Mouse (Mus musculus) stomach, embryonic 16.5 days (tissue): Measurements from ENCODE around the gene Dynll2. TPM values are rescaled to one million over a fixed set of nuclear protein-coding genes. Genes with fewer than 3 reads are reported as not detected.

ENCODE experiments used
- ATAC-seq: fragments of 200-750 bp; cut with Nextera tagmentation; 2 replicates; pipeline ENCODE4 v1.8.0; 2017; ENCODE audit warnings: moderate number of reproducible peaks, moderate TSS enrichment; ENCODE audit not compliant: insufficient read depth, low FRiP score
- H3K27ac ChIP-seq: fragments of 300-500 bp; sonication (generic); 2 replicates; pipeline ENCODE4 v1.5.1; 2014; ENCODE audit warnings: low read length
- H3K27me3 ChIP-seq: fragments of 300-500 bp; sonication (generic); 2 replicates; pipeline ENCODE4 v1.6.1; 2014; ENCODE audit warnings: low read length, control low read depth, mixed read lengths; ENCODE audit not compliant: control insufficient read depth, insufficient read depth
- H3K36me3 ChIP-seq: fragments of 300-500 bp; sonication (generic); 2 replicates; pipeline ENCODE4 v1.6.1; 2014; ENCODE audit warnings: low read length; ENCODE audit not compliant: control insufficient read depth, insufficient read depth
- H3K4me1 ChIP-seq: fragments of 300-500 bp; sonication (generic); 2 replicates; pipeline ENCODE4 v1.6.1; 2014; ENCODE audit warnings: low read length, control low read depth, mixed read lengths; ENCODE audit not compliant: control insufficient read depth, insufficient read depth
- H3K4me2 ChIP-seq: fragments of 300-500 bp; sonication (generic); 2 replicates; pipeline ENCODE4 v1.6.1; 2014; ENCODE audit warnings: low read depth, low read length, mixed read lengths
- H3K4me3 ChIP-seq: fragments of 300-500 bp; sonication (generic); replicated peaks from 2 replicates; pipeline ENCODE4 v1.5.1; 2014; ENCODE audit warnings: mild to moderate bottlenecking, low read length
- H3K9ac ChIP-seq: fragments of 300-500 bp; sonication (generic); 2 replicates; pipeline ENCODE4 v1.6.1; 2014; ENCODE audit warnings: low read length
- H3K9me3 ChIP-seq: fragments of 300-500 bp; sonication (generic); replicated peaks from 2 replicates; pipeline ENCODE4 v1.6.1; 2016; ENCODE audit warnings: low read length, control low read depth; ENCODE audit not compliant: control insufficient read depth
- WGBS: fragments of 180-500 bp; shearing (Covaris S2); extraction: QIAGEN DNeasy Blood & Tissue Kit; methylation state at CpG from one replicate; pipeline ENCODE4 v1.1.7; 2014; 5-methylcytosine and 5-hydroxymethylcytosine counted together
- polyA plus RNA-seq: library from polyadenylated mRNA; unstranded; fragments of >200 nt; fragmentation: Nextera tagmentation; extraction: Ambion mirVana; gene quantifications from 2 replicates; pipeline ENCODE4 v1.2.1, GENCODE M21; 2015

Gene Dynll2
- polyA plus RNA-seq, 1 experiment from 2014 or later = 16.5 TPM

- WGBS = 5% methylated on average over 1 of the region's 1 CpGs
- Histone ChIP-seq H3K4me1 (no peaks in the 10 kb centered on the region), H3K27ac (no peak overlapping the region), H3K9ac (no peak overlapping the region), H3K36me3 (no peaks in the 10 kb centered on the region), H3K9me3 (no peaks in the 10 kb centered on the region), H3K4me3 (no peak overlapping the region), H3K4me2 (no peak overlapping the region), H3K27me3 (no peaks in the 10 kb centered on the region)
- ATAC-seq = no peak
Observed at GRCm38 (mm10) chr11:87955144-87955543, 32.2 kb downstream of the Dynll2 start.

GRCm38 (mm10) chr11:87949990-87950389 is 37.3 kb downstream of the Dynll2 start:
- WGBS = 0% methylated on average over 2 of the region's 2 CpGs
- Histone ChIP-seq H3K4me1 (no peaks in the 10 kb centered on the region), H3K9ac (no peak overlapping the region), H3K4me3 (no peak overlapping the region), H3K9me3 (no peaks in the 10 kb centered on the region), H3K27me3 (no peaks in the 10 kb centered on the region), H3K36me3 (no peaks in the 10 kb centered on the region), H3K4me2 (no peak overlapping the region), H3K27ac (no peak overlapping the region)
- ATAC-seq = no peak

GRCm38 (mm10) chr11:87935467-87935866 is 51.9 kb downstream of the Dynll2 start:
- Histone ChIP-seq H3K4me1 (no peaks in the 10 kb centered on the region), H3K4me3 (no peak overlapping the region), H3K9me3 (no peaks in the 10 kb centered on the region), H3K9ac (no peak overlapping the region), H3K27me3 (no peaks in the 10 kb centered on the region), H3K27ac (no peak overlapping the region), H3K4me2 (no peak overlapping the region), H3K36me3 (no peaks in the 10 kb centered on the region)
- no peak for ATAC-seq
- WGBS = 56% methylated on average over 3 of the region's 3 CpGs

- Histone ChIP-seq H3K4me1 (no peaks in the 10 kb centered on the region), H3K4me3 (no peak overlapping the region), H3K36me3 (no peaks in the 10 kb centered on the region), H3K27me3 (no peaks in the 10 kb centered on the region), H3K9ac (no peak overlapping the region), H3K27ac (no peak overlapping the region), H3K9me3 (no peaks in the 10 kb centered on the region), H3K4me2 (no peak overlapping the region)
- no peak for ATAC-seq
- 65% methylated on average over 2 of the region's 2 CpGs for WGBS
Observed at GRCm38 (mm10) chr11:87933731-87934130, 53.6 kb downstream of the Dynll2 start.

GRCm38 (mm10) chr11:87930348-87930747 is 57.0 kb downstream of the Dynll2 start:
- Histone ChIP-seq H3K27me3 (no peaks in the 10 kb centered on the region), H3K27ac (no peak overlapping the region), H3K9ac (no peak overlapping the region), H3K4me2 (no peak overlapping the region), H3K9me3 (no peaks in the 10 kb centered on the region), H3K36me3 (no peaks in the 10 kb centered on the region), H3K4me1 (no peaks in the 10 kb centered on the region), H3K4me3 (no peak overlapping the region)
- WGBS = 73% methylated on average over 2 of the region's 2 CpGs
- ATAC-seq = no peak

Other genes starting within 250 kb of the Dynll2 start
- gene Supt4a, start 250.0 kb downstream of the Dynll2 start, polyA plus RNA-seq = 116 and 119 TPM in 2 replicates
- 1.5 and 1.7 TPM in 2 replicates for gene Tspoap1, start 227.0 kb downstream of the Dynll2 start, polyA plus RNA-seq
- gene Mpo, start 194.0 kb downstream of the Dynll2 start, polyA plus RNA-seq = 17.4 and 19.0 TPM in 2 replicates
- 0.25 and 0.41 TPM in 2 replicates for gene Lpo, start 159.2 kb downstream of the Dynll2 start, polyA plus RNA-seq
- gene Mks1, start 134.3 kb downstream of the Dynll2 start, polyA plus RNA-seq = 12.5 and 14.3 TPM in 2 replicates
- 0.15 and 0.35 TPM in 2 replicates for gene Epx, start 112.0 kb downstream of the Dynll2 start, polyA plus RNA-seq
- gene Olfr462, start 95.3 kb downstream of the Dynll2 start, polyA plus RNA-seq = not detected in 2 replicates
- not detected in 2 replicates for gene Olfr463, start 90.1 kb downstream of the Dynll2 start, polyA plus RNA-seq
- not detected in 2 replicates for gene Olfr464, start 66.6 kb downstream of the Dynll2 start, polyA plus RNA-seq
- 188 and 201 TPM in 2 replicates for gene Srsf1, start 59.8 kb upstream of the Dynll2 start, polyA plus RNA-seq
- gene Vezf1, start 80.7 kb upstream of the Dynll2 start, polyA plus RNA-seq = 28.5 and 30.5 TPM in 2 replicates
- gene Cuedc1, start 110.5 kb upstream of the Dynll2 start, polyA plus RNA-seq = 11.3 and 11.5 TPM in 2 replicates
- gene Mrps23, start 216.9 kb upstream of the Dynll2 start, polyA plus RNA-seq = 50.1 and 57.9 TPM in 2 replicates